ENCODE assay signal across 1 mouse cellular context in the genomic region with DNA sequence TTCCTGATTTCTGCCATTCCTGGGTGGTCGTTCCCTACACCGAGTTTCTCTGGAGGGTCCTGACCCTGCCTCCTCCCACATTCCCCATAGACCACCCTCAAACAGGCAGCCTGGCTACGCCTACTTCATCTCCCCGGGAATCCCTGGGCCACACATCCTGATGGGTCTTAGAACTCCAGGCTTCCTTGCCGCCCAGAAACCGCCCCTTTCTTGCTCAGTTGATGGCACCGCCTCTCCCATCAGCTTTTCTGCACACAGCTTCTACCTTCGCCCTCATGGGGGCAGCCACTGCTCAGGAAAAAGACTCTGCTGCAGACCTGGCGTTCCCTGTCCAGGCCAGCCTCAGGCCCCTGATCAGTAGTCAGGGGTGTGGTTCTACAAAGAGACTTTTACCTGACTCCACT.
TF ChIP-seq lines count a peak whose summit lies in the region.

No protein-coding gene starts in this region.

TF ChIP-seq in MEL, 35 proteins besides CTCF, POLR2A, EP300 and RAD21 (continued from another document):
- no peak for TF ChIP-seq USF2 (IDR thresholded peaks at IDR 0.05; ENCODE audit: borderline replicate concordance in 1 of 2, insufficient read depth in 1 of 2, low read depth in 1 of 2, low read length in 2 of 2)
- TF ChIP-seq GABPA (IDR thresholded peaks at IDR 0.05; ENCODE audit: low read depth, low read length) = no peak
- no peak for TF ChIP-seq UBTF (IDR thresholded peaks at IDR 0.05; ENCODE audit: borderline replicate concordance, insufficient read depth, low read depth, low read length)
- TF ChIP-seq ZKSCAN1 (IDR thresholded peaks at IDR 0.05; ENCODE audit: low read depth, low read length) = no peak
- peak; percentile 34; the same call in 1 of the 2 replicates for TF ChIP-seq ELF1 (IDR thresholded peaks at IDR 0.05; ENCODE audit: low read depth, low read length)
- TF ChIP-seq MAZ (IDR thresholded peaks at IDR 0.05; ENCODE audit: low read depth, low read length) = peak; percentile 60; the same call in 1 of the 2 replicates
